Mouse (Mus musculus): ENCODE results near the gene Nod2. TPM values are rescaled to one million over a fixed set of nuclear protein-coding genes. Genes with fewer than 3 reads are reported as not detected.
"Not testable (repeated sequence)": the region's sequence is repeated elsewhere in the genome, so short reads cannot be mapped to it uniquely, and the experiment has no call there.

The Nod2 gene
- polyA plus RNA-seq, 1 experiment from 2014 or later = 0.07 TPM

- no peak for ATAC-seq (ENCODE audit: low FRiP score)
- WGBS = 67% methylated on average over 5 of the region's 5 CpGs
- no peaks in the 10 kb centered on the region for H3K9me3 ChIP-seq (ENCODE audit: control insufficient read depth, low read length)
- no peaks in the 10 kb centered on the region for H3K36me3 ChIP-seq (replicated peaks; ENCODE audit: control insufficient read depth, insufficient read depth)
- H3K4me2 ChIP-seq (replicated peaks) = no peak overlapping the region
- no peak for DNase-seq (ENCODE audit: low spot score)
- peaks cover 4% of the 10 kb centered on the region; the same call in 1 of the 2 replicates for H3K27me3 ChIP-seq (ENCODE audit: control insufficient read depth, insufficient read depth, low read length)
- no peak overlapping the region for H3K9ac ChIP-seq
- H3K27ac ChIP-seq = no peak overlapping the region
- 0 out of 2 replicates have a peak, but pooled peaks cover 4% of the 10 kb centered on the region for H3K4me1 ChIP-seq (replicated peaks; ENCODE audit: control insufficient read depth, insufficient read depth, low read length)
- H3K4me3 ChIP-seq (replicated peaks; ENCODE audit: low read length) = no peak overlapping the region
Measured at GRCm38 (mm10) chr8:88642734-88643564, 4.2 kb upstream of the Nod2 start.

DNA sequence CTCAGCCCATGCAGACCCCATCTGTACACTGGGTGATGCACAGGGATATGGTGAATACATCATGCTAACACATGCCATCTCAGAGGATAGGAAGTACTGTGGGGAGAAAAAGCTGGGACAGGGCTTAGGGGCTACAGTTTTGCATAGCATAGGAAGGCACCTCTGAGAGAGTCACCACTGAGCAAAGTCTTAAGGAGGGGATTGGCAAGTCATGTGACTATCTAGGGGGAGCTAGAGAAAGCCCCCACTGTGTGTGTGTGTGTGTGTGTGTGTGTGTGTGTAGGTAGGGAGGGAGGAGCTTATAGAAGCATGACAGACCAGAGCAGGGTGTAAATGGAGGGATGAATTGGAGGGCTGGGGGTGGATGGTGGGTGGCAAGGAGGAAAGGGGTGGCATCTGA lies 1.2 kb downstream of the Nod2 start:
- Histone ChIP-seq H3K4me2 (replicated peaks) (no peak overlapping the region), H3K4me3 (replicated peaks; ENCODE audit: low read length) (no peak overlapping the region), H3K4me1 (replicated peaks; ENCODE audit: control insufficient read depth, insufficient read depth, low read length) (0 out of 2 replicates have a peak, but pooled peaks cover 5% of the 10 kb centered on the region), H3K27ac (no peak overlapping the region), H3K9me3 (ENCODE audit: control insufficient read depth, low read length) (no peaks in the 10 kb centered on the region), H3K36me3 (replicated peaks; ENCODE audit: control insufficient read depth, insufficient read depth) (no peaks in the 10 kb centered on the region), H3K27me3 (ENCODE audit: control insufficient read depth, insufficient read depth, low read length) (peaks cover 7% of the 10 kb centered on the region; the same call in 1 of the 2 replicates), H3K9ac (no peak overlapping the region)
- DNase-seq (ENCODE audit: low spot score) = no peak
- ATAC-seq (ENCODE audit: low FRiP score) = no peak

DNA sequence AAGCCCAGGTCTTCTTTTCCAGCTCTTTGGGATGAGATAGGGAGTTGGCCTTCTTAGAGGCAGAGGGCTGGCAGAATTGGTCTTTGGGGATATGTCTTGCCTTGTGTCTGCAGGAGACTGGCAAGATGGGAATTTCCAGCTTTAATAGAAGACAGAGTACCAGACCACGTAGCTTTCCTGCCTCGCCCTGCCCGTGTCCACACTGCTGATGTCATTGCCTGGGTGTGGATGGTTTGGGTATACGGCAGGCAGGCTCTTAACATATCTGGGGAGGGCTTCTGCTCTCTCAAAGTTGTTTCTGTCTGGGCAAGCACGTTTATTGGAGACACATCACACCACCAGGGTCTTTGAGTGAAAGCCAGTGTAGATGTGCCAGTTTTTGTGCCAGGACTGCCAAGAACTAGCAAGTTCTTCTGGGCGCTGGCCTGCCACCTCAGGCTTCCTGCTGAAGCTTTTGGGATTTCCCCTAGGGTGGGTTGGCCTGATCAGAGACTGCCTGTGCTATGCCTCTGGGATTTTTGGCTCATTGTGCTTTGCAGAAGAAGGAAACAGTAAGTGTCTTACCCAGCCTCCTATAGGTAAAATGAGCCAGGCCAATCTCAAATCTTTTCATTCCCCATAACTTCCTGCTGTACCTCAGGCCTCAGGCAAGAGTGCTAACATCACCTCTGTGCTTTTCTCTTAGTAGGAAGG lies 3.0 kb downstream of the Nod2 start:
- no peak overlapping the region for H3K27ac ChIP-seq
- no peak overlapping the region for H3K4me2 ChIP-seq (replicated peaks)
- ATAC-seq (ENCODE audit: low FRiP score) = no peak
- peaks cover 7% of the 10 kb centered on the region; the same call in 1 of the 2 replicates for H3K27me3 ChIP-seq (ENCODE audit: control insufficient read depth, insufficient read depth, low read length)
- H3K4me3 ChIP-seq (replicated peaks; ENCODE audit: low read length) = no peak overlapping the region
- H3K9me3 ChIP-seq (ENCODE audit: control insufficient read depth, low read length) = no peaks in the 10 kb centered on the region
- H3K9ac ChIP-seq = no peak overlapping the region
- H3K4me1 ChIP-seq (replicated peaks; ENCODE audit: control insufficient read depth, insufficient read depth, low read length) = 0 out of 2 replicates have a peak, but pooled peaks cover 5% of the 10 kb centered on the region
- DNase-seq (ENCODE audit: low spot score) = no peak
- no peaks in the 10 kb centered on the region for H3K36me3 ChIP-seq (replicated peaks; ENCODE audit: control insufficient read depth, insufficient read depth)
- 87% methylated on average over 6 of the region's 6 CpGs for WGBS

DNA sequence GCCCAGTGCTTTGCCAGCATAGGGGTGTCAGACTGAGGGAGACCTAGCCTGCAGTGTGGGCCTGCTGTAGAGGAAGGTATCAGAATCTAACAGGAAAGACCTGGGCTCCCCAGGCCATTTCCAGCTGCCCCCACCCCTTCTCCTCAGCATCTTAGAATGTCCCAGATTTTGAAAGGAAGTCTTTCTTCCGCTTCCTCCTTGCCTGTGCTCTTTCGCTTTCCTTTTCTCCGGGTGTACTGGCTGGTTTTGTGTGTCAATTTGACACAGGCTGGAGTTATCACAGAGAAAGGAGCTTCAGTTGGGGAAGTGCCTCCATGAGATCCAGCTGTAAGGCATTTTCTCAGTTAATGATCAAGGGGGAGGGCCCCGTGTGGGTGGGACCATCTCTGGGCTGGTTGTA lies 4.0 kb downstream of the Nod2 start:
- not testable (repeated sequence) for H3K4me2 ChIP-seq (replicated peaks); H3K4me3 ChIP-seq (replicated peaks; ENCODE audit: low read length); H3K27me3 ChIP-seq (ENCODE audit: control insufficient read depth, insufficient read depth, low read length); H3K9me3 ChIP-seq (ENCODE audit: control insufficient read depth, low read length); ATAC-seq (ENCODE audit: low FRiP score); H3K4me1 ChIP-seq (replicated peaks; ENCODE audit: control insufficient read depth, insufficient read depth, low read length); H3K36me3 ChIP-seq (replicated peaks; ENCODE audit: control insufficient read depth, insufficient read depth); H3K27ac ChIP-seq; DNase-seq (ENCODE audit: low spot score); H3K9ac ChIP-seq
- 80% methylated on average over 4 of the region's 4 CpGs for WGBS

DNA sequence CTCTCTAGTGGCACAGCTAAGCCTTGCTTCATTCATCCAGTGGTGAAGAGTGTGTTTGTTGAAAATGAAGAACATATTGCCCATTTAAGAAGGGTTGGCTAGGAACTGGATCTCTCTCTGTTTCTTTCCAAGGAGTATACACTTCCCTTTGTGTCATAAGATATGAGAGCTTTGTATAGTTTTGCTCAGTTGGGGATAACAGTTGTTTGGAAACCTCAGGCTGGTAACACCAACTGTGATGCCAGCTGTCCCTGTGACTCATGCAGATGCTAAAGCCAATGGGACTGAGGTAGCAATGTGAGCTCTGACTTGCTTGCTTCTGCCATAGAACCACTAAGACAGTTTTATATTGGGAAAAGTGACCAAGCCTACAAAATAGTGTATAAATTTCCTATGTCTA lies 8.2 kb downstream of the Nod2 start:
- Histone ChIP-seq H3K4me3 (replicated peaks; ENCODE audit: low read length) (no peak overlapping the region), H3K36me3 (replicated peaks; ENCODE audit: control insufficient read depth, insufficient read depth) (no peaks in the 10 kb centered on the region), H3K9ac (no peak overlapping the region), H3K27me3 (ENCODE audit: control insufficient read depth, insufficient read depth, low read length) (no peaks in the 10 kb centered on the region), H3K4me2 (replicated peaks) (no peak overlapping the region), H3K9me3 (ENCODE audit: control insufficient read depth, low read length) (no peaks in the 10 kb centered on the region), H3K4me1 (replicated peaks; ENCODE audit: control insufficient read depth, insufficient read depth, low read length) (no peaks in the 10 kb centered on the region), H3K27ac (no peak overlapping the region)
- DNase-seq (ENCODE audit: low spot score) (no peak), ATAC-seq (ENCODE audit: low FRiP score) (no peak)

DNA sequence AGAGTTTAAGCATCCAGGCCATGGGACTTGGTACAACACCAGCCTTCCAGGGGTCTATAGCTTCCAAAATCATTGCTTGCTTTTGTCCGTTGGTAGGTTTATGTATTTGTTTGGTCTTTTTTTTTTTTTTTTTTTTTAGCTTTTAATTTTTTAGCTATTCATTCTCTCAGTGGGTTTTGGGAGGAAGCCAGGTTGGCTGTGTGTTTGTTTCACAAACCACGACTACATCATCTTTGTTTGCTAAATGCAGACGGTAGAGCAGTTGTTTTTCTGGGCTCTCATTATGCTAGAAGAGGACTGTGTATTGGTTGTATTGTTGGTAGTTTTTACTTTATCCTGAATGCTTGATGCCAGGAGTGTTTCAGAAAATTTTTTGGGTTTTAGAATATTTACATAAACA lies 12.8 kb downstream of the Nod2 start:
- ATAC-seq (ENCODE audit: low FRiP score) (no peak), DNase-seq (ENCODE audit: low spot score) (no peak)
- no peaks in the 10 kb centered on the region for H3K9me3 ChIP-seq (ENCODE audit: control insufficient read depth, low read length)
- H3K4me2 ChIP-seq (replicated peaks) = no peak overlapping the region
- no peaks in the 10 kb centered on the region for H3K27me3 ChIP-seq (ENCODE audit: control insufficient read depth, insufficient read depth, low read length)
- H3K36me3 ChIP-seq (replicated peaks; ENCODE audit: control insufficient read depth, insufficient read depth) = no peaks in the 10 kb centered on the region
- H3K4me1 ChIP-seq (replicated peaks; ENCODE audit: control insufficient read depth, insufficient read depth, low read length) = no peaks in the 10 kb centered on the region
- H3K27ac ChIP-seq = no peak overlapping the region
- H3K9ac ChIP-seq = no peak overlapping the region
- WGBS = 78% methylated on average over 3 of the region's 3 CpGs
- H3K4me3 ChIP-seq (replicated peaks; ENCODE audit: low read length) = no peak overlapping the region

DNA sequence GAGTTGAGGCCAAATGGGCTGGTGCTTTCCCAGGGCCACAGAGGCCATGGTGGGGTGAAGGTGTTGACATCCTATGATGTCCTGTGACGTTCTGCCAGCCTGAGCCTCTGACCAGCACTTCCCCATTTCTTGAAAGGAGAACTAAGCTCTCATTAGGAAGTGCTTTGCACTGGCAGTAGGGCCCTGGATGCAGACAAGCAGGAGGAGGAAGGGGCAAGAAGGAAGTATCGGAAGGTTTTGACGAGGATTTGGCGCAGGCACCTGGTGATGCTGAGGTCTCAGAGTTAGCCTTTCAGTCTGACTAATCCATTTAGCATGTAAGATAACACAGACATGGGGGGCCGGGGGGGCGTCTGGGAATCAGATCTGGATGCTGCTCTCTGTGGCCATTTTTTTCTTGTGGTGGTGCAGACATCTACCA lies 15.3 kb downstream of the Nod2 start:
- Histone ChIP-seq H3K4me3 (replicated peaks; ENCODE audit: low read length) (no peak overlapping the region), H3K9ac (no peak overlapping the region)
- 84% methylated on average over 6 of the region's 6 CpGs for WGBS

GRCm38 (mm10) chr8:88664121-88664520 lies 17.0 kb downstream of the Nod2 start:
- DNase-seq (ENCODE audit: low spot score) (no peak), ATAC-seq (ENCODE audit: low FRiP score) (no peak)
- Histone ChIP-seq H3K27ac (no peak overlapping the region), H3K9me3 (ENCODE audit: control insufficient read depth, low read length) (no peaks in the 10 kb centered on the region), H3K4me3 (replicated peaks; ENCODE audit: low read length) (no peak overlapping the region), H3K4me2 (replicated peaks) (no peak overlapping the region), H3K36me3 (replicated peaks; ENCODE audit: control insufficient read depth, insufficient read depth) (no peaks in the 10 kb centered on the region), H3K4me1 (replicated peaks; ENCODE audit: control insufficient read depth, insufficient read depth, low read length) (peaks cover 12% of the 10 kb centered on the region; the same call in 1 of the 2 replicates), H3K27me3 (ENCODE audit: control insufficient read depth, insufficient read depth, low read length) (no peaks in the 10 kb centered on the region), H3K9ac (no peak overlapping the region)
- WGBS = 69% methylated on average over 16 of the region's 16 CpGs

More for the DNA sequence above, 15.3 kb downstream of the Nod2 start:
- H3K36me3 ChIP-seq (replicated peaks; ENCODE audit: control insufficient read depth, insufficient read depth) = no peaks in the 10 kb centered on the region
- H3K9me3 ChIP-seq (ENCODE audit: control insufficient read depth, low read length) = no peaks in the 10 kb centered on the region
- no peaks in the 10 kb centered on the region for H3K27me3 ChIP-seq (ENCODE audit: control insufficient read depth, insufficient read depth, low read length)
- no peak for DNase-seq (ENCODE audit: low spot score)
- no peak overlapping the region for H3K4me2 ChIP-seq (replicated peaks)
- no peaks in the 10 kb centered on the region for H3K4me1 ChIP-seq (replicated peaks; ENCODE audit: control insufficient read depth, insufficient read depth, low read length)
- ATAC-seq (ENCODE audit: low FRiP score) = no peak
- no peak overlapping the region for H3K27ac ChIP-seq

GRCm38 (mm10) chr8:88664947-88665346 lies 17.8 kb downstream of the Nod2 start:
- ATAC-seq (ENCODE audit: low FRiP score) (no peak), DNase-seq (ENCODE audit: low spot score) (no peak)
- Histone ChIP-seq H3K27ac (no peak overlapping the region), H3K4me3 (replicated peaks; ENCODE audit: low read length) (no peak overlapping the region), H3K9ac (no peak overlapping the region), H3K4me1 (replicated peaks; ENCODE audit: control insufficient read depth, insufficient read depth, low read length) (peaks cover 17% of the 10 kb centered on the region; the same call in 1 of the 2 replicates), H3K4me2 (replicated peaks) (no peak overlapping the region), H3K9me3 (ENCODE audit: control insufficient read depth, low read length) (no peaks in the 10 kb centered on the region), H3K27me3 (ENCODE audit: control insufficient read depth, insufficient read depth, low read length) (no peaks in the 10 kb centered on the region), H3K36me3 (replicated peaks; ENCODE audit: control insufficient read depth, insufficient read depth) (no peaks in the 10 kb centered on the region)
- 75% methylated on average over 19 of the region's 19 CpGs for WGBS

Data from hindbrain, embryonic 14.5 days (tissue).